Mouse (Mus musculus) lung, embryonic 14.5 days (tissue): ENCODE measurements around the gene Styxl1. TPM values are rescaled to one million over a fixed set of nuclear protein-coding genes. Genes with fewer than 3 reads are reported as not detected.
A peak's percentile ranks its signal among the peaks of the same experiment; 100 is the strongest.

Experiments
- ATAC-seq: fragments of 200-750 bp; cut with Nextera tagmentation; 2 replicates; pipeline ENCODE4 v1.8.0; 2017; ENCODE audit warnings: mild to moderate bottlenecking, moderate TSS enrichment, moderate library complexity; ENCODE audit not compliant: insufficient read depth
- DNase-seq: peaks from one replicate; pipeline ENCODE4 v3.0.0-alpha.2; 2015
- H3K27ac ChIP-seq: fragments of 300-500 bp; sonication (generic); 2 replicates; pipeline ENCODE4 v1.5.1; 2014; ENCODE audit warnings: low read depth, mild to moderate bottlenecking, moderate library complexity
- H3K27me3 ChIP-seq: fragments of 300-500 bp; sonication (generic); 2 replicates; pipeline ENCODE4 v1.6.1; 2014; ENCODE audit warnings: low read length, control low read depth; ENCODE audit not compliant: insufficient read depth
- H3K36me3 ChIP-seq: fragments of 300-500 bp; sonication (generic); 2 replicates; pipeline ENCODE4 v1.6.1; 2014; ENCODE audit warnings: control low read depth; ENCODE audit not compliant: insufficient read depth
- H3K4me1 ChIP-seq: fragments of 300-500 bp; sonication (generic); 2 replicates; pipeline ENCODE4 v1.6.1; 2014; ENCODE audit warnings: antibody characterized with exemption, control low read depth; ENCODE audit not compliant: insufficient read depth
- H3K4me2 ChIP-seq: fragments of 300-500 bp; sonication (generic); 2 replicates; pipeline ENCODE4 v1.6.1; 2014; ENCODE audit warnings: mild to moderate bottlenecking
- H3K4me3 ChIP-seq: fragments of 300-500 bp; sonication (generic); 2 replicates; pipeline ENCODE4 v1.5.1; 2014; ENCODE audit warnings: low read depth, low read length
- H3K9ac ChIP-seq: fragments of 300-500 bp; sonication (generic); 2 replicates; pipeline ENCODE4 v1.6.1; 2014
- H3K9me3 ChIP-seq: fragments of 300-500 bp; sonication (generic); 2 replicates; pipeline ENCODE4 v1.6.1; 2016; ENCODE audit warnings: low read depth, low read length, control low read depth
- CTCF ChIP-seq: IDR thresholded peaks from 2 replicates; pipeline ENCODE4 v1.5.1; 2016; ENCODE audit warnings: antibody characterized with exemption, low read depth
- WGBS: fragments of 180-500 bp; shearing (Covaris S2); extraction: QIAGEN DNeasy Blood & Tissue Kit; methylation state at CpG from one replicate; pipeline ENCODE4 v1.1.7; 2014; 5-methylcytosine and 5-hydroxymethylcytosine counted together
- polyA plus RNA-seq: library from polyadenylated mRNA; unstranded; fragments of >200 nt; fragmentation: Nextera tagmentation; extraction: Ambion mirVana; gene quantifications from 2 replicates; pipeline ENCODE4 v1.2.1, GENCODE M21; 2014

Gene Styxl1
- polyA plus RNA-seq, 1 experiment from 2014 or later, result not detected

GRCm38 (mm10) chr5:135743741-135744609, 34.2 kb downstream of the Styxl1 start, which contains the start of gene Tmem120a:
Tmem120a (minus strand) TSS chr5:135744448.
- TF ChIP-seq CTCF, result no peak
- Histone ChIP-seq H3K36me3 (peaks cover 9% of the 10 kb centered on the region; the same call in 1 of the 2 replicates), H3K4me2 (peak within 1 kb of the TSS; percentile 93), H3K4me3 (peak within 1 kb of the TSS; percentile 81), H3K9me3 (no peaks in the 10 kb centered on the region), H3K4me1 (no peaks in the 10 kb centered on the region), H3K9ac (peak within 1 kb of the TSS; percentile 75), H3K27me3 (no peaks in the 10 kb centered on the region), H3K27ac (peak within 1 kb of the TSS; percentile 36; the same call in 1 of the 2 replicates)
- WGBS, result under 1% methylated on average over 60 of the region's 60 CpGs
- peak; percentile 97 for ATAC-seq
- DNase-seq, result peak; percentile 98

- DNase-seq, result peak; percentile 67
- peak; percentile 55 for ATAC-seq
- peaks cover 9% of the 10 kb centered on the region; the same call in 1 of the 2 replicates for H3K36me3 ChIP-seq
- H3K4me1 ChIP-seq, result no peaks in the 10 kb centered on the region
- H3K9ac ChIP-seq, result peak overlapping the region; percentile 75
- H3K27me3 ChIP-seq, result no peaks in the 10 kb centered on the region
- H3K27ac ChIP-seq, result no peak overlapping the region
- no peak for TF ChIP-seq CTCF
- no peaks in the 10 kb centered on the region for H3K9me3 ChIP-seq
- H3K4me2 ChIP-seq, result peak overlapping the region; percentile 93
- WGBS, result 20% methylated on average over 18 of the region's 18 CpGs
- H3K4me3 ChIP-seq, result peak overlapping the region; percentile 81
Measured at GRCm38 (mm10) chr5:135742941-135743740, 35.0 kb downstream of the Styxl1 start.

- 53% methylated on average over 10 of the region's 10 CpGs for WGBS
- peak; percentile 56 for DNase-seq
Measured at GRCm38 (mm10) chr5:135742156-135742555, 36.0 kb downstream of the Styxl1 start.

DNA sequence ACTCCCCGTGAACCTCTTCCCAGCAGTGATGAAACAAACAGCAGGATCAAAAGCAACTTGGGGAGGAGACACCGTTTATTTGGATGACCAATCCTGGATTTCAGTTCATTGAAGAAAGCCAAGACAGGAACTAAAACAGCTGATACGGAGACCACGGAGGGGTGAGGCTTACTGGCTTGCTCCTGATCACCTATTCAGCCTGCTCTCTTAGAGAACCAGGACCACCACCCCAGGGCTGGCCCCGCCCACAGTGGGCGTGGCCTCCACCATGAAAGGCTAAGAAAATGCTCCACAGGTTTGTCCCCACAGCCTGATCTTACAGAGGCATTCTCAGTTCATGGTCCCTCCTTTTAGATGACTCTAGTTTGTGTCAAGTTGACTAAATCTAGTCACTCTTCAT, 39.9 kb downstream of the Styxl1 start:
- Histone ChIP-seq H3K4me1 (no peaks in the 10 kb centered on the region), H3K9ac (no peak overlapping the region), H3K27me3 (no peaks in the 10 kb centered on the region), H3K36me3 (peaks cover 55% of the 10 kb centered on the region), H3K27ac (no peak overlapping the region), H3K4me2 (no peak overlapping the region), H3K9me3 (no peaks in the 10 kb centered on the region), H3K4me3 (no peak overlapping the region)
- TF ChIP-seq CTCF, result no peak
- ATAC-seq (no peak), DNase-seq (peak; percentile 24)
- 13% methylated on average over 6 of the region's 6 CpGs for WGBS

More at GRCm38 (mm10) chr5:135742156-135742555, 36.0 kb downstream of the Styxl1 start:
- Histone ChIP-seq H3K9me3 (no peaks in the 10 kb centered on the region), H3K4me3 (no peak overlapping the region), H3K27ac (no peak overlapping the region), H3K36me3 (peaks cover 18% of the 10 kb centered on the region; the same call in 1 of the 2 replicates), H3K9ac (no peak overlapping the region), H3K4me1 (no peaks in the 10 kb centered on the region), H3K4me2 (no peak overlapping the region), H3K27me3 (no peaks in the 10 kb centered on the region)
- ATAC-seq, result no peak
- no peak for TF ChIP-seq CTCF

GRCm38 (mm10) chr5:135737154-135737553, 41.0 kb downstream of the Styxl1 start:
- peaks cover 66% of the 10 kb centered on the region for H3K36me3 ChIP-seq
- no peak overlapping the region for H3K9ac ChIP-seq
- H3K4me2 ChIP-seq, result no peak overlapping the region
- H3K4me1 ChIP-seq, result no peaks in the 10 kb centered on the region
- no peak for ATAC-seq
- H3K27me3 ChIP-seq, result no peaks in the 10 kb centered on the region
- H3K9me3 ChIP-seq, result no peaks in the 10 kb centered on the region
- no peak for DNase-seq
- TF ChIP-seq CTCF, result peak; percentile 62
- WGBS, result 79% methylated on average over 7 of the region's 7 CpGs
- no peak overlapping the region for H3K27ac ChIP-seq
- H3K4me3 ChIP-seq, result no peak overlapping the region

DNA sequence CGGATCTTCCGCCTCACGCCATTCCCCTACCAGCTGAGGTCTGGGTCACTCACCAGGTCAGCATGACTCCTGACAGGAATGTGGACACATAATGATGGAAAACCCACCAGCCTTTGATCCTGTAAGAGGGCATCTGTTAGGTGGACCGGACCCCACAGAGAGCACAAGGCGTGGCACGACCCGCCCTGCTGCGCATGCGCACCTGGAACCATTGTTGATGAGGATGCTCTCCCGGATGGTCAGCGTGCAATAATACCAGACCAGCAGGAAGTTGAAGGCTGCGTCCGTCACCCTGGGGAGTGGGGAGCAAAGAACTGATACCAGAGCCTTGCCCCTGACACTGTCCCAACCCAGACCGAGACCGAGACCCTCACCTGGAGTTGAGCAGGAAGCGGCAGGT, 41.6 kb downstream of the Styxl1 start:
- H3K4me1 ChIP-seq, result no peaks in the 10 kb centered on the region
- WGBS, result 83% methylated on average over 16 of the region's 16 CpGs
- no peaks in the 10 kb centered on the region for H3K9me3 ChIP-seq
- DNase-seq (no peak), ATAC-seq (no peak)
- H3K4me2 ChIP-seq, result no peak overlapping the region
- H3K27me3 ChIP-seq, result no peaks in the 10 kb centered on the region
- H3K36me3 ChIP-seq, result peaks cover 68% of the 10 kb centered on the region
- no peak overlapping the region for H3K27ac ChIP-seq
- H3K4me3 ChIP-seq, result no peak overlapping the region
- TF ChIP-seq CTCF, result no peak
- no peak overlapping the region for H3K9ac ChIP-seq

DNA sequence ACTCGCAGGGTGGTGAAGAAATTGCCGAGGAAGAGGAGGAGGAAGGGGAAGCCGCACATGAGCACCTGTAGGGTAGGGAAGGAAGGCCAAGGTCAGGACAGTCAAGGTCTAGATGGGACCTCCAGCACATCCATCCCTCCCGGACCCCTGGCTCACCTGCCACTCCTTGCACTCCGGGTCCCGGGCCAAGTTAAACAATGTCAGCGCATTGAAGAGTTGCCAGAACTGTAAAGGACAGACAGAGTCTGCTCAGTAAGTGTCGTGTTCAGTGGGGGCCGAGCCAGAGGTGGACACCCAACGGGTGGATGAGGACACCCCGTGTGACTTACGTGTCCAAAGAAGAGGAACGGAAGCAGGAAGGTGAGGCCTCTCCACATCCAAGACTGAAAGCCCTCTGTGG, 42.4 kb downstream of the Styxl1 start:
- Histone ChIP-seq H3K36me3 (peaks cover 71% of the 10 kb centered on the region), H3K4me2 (no peak overlapping the region), H3K9ac (no peak overlapping the region), H3K9me3 (no peaks in the 10 kb centered on the region), H3K4me3 (no peak overlapping the region), H3K4me1 (no peaks in the 10 kb centered on the region), H3K27ac (no peak overlapping the region), H3K27me3 (no peaks in the 10 kb centered on the region)
- DNase-seq (no peak), ATAC-seq (no peak)
- no peak for TF ChIP-seq CTCF
- 84% methylated on average over 13 of the region's 13 CpGs for WGBS
